Mouse (Mus musculus) embryonic facial prominence, embryonic 10.5 days (tissue): ENCODE results near the gene Clec16a. TPM values are rescaled to one million over a fixed set of nuclear protein-coding genes. Genes with fewer than 3 reads are reported as not detected.

Experiments
- DNase-seq: peaks from one replicate; pipeline ENCODE4 v3.0.0-alpha.2; 2017; ENCODE audit warnings: low spot score
- H3K27ac ChIP-seq: fragments of 300-500 bp; sonication (generic); replicated peaks from 2 replicates; pipeline ENCODE4 v1.5.1; 2016; ENCODE audit warnings: mild to moderate bottlenecking
- H3K27me3 ChIP-seq: fragments of 300-500 bp; sonication (generic); replicated peaks from 2 replicates; pipeline ENCODE4 v1.6.1; 2016; ENCODE audit warnings: low read depth, mild to moderate bottlenecking; ENCODE audit not compliant: poor library complexity, severe bottlenecking
- H3K36me3 ChIP-seq: fragments of 300-500 bp; sonication (generic); replicated peaks from 2 replicates; pipeline ENCODE4 v1.6.1; 2016; ENCODE audit warnings: mild to moderate bottlenecking, moderate library complexity
- H3K4me1 ChIP-seq: fragments of 300-500 bp; sonication (generic); 2 replicates; pipeline ENCODE4 v1.6.1; 2016
- H3K4me3 ChIP-seq: fragments of 300-500 bp; sonication (generic); 2 replicates; pipeline ENCODE4 v1.5.1; 2016; ENCODE audit warnings: mild to moderate bottlenecking, moderate library complexity
- H3K9me3 ChIP-seq: fragments of 300-500 bp; sonication (generic); 2 replicates; pipeline ENCODE4 v1.6.1; 2016; ENCODE audit warnings: mild to moderate bottlenecking
- WGBS: fragments of 180-500 bp; shearing (Covaris S2); methylation state at CpG from one replicate; pipeline ENCODE4 v1.1.7; 2016; 5-methylcytosine and 5-hydroxymethylcytosine counted together
- polyA plus RNA-seq: library from polyadenylated mRNA; unstranded; fragments of >200 nt; fragmentation: Nextera tagmentation; extraction: Ambion mirVana; gene quantifications from 2 replicates; pipeline ENCODE4 v1.2.1, GENCODE M21; 2016

The Clec16a gene
- polyA plus RNA-seq, 1 experiment from 2014 or later: 30.7 TPM

GRCm38 (mm10) chr16:10700160-10700559 is 155.0 kb downstream of the Clec16a start:
- H3K27ac ChIP-seq: no peak overlapping the region
- H3K4me1 ChIP-seq: peaks cover 37% of the 10 kb centered on the region
- no peak overlapping the region for H3K4me3 ChIP-seq
- no peaks in the 10 kb centered on the region for H3K9me3 ChIP-seq
- 30% methylated on average over 2 of the region's 2 CpGs for WGBS
- H3K27me3 ChIP-seq: no peaks in the 10 kb centered on the region
- no peak for DNase-seq
- no peaks in the 10 kb centered on the region for H3K36me3 ChIP-seq

DNA sequence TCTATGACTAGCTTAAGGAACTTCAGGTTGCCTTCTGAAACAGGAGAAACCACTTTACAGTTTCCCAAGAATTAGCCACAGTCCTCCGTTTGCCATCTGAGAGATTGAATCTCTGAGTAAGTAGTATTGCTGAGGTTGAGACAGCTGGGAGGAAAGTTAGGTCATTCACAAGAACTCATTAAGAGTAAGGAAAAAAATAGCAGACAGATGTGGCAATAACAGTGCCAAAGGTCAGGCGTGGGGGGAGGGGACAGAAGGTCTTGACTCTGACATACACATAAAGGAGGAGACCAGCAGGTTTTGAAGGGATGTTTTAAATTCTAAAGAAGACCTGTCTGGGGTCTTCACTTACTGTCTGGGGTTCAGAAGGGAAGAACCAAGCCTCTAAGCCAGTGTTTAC is 157.3 kb downstream of the Clec16a start:
- H3K9me3 ChIP-seq: no peaks in the 10 kb centered on the region
- H3K4me3 ChIP-seq: no peak overlapping the region
- no peak overlapping the region for H3K27ac ChIP-seq
- H3K4me1 ChIP-seq: peaks cover 36% of the 10 kb centered on the region
- H3K36me3 ChIP-seq: no peaks in the 10 kb centered on the region
- 56% methylated on average over 2 of the region's 2 CpGs for WGBS
- DNase-seq: peak; percentile 36
- no peaks in the 10 kb centered on the region for H3K27me3 ChIP-seq

- no peak overlapping the region for H3K4me3 ChIP-seq
- H3K27ac ChIP-seq: no peak overlapping the region
- H3K36me3 ChIP-seq: no peaks in the 10 kb centered on the region
- H3K27me3 ChIP-seq: no peaks in the 10 kb centered on the region
- no peaks in the 10 kb centered on the region for H3K9me3 ChIP-seq
- no peak for DNase-seq
- WGBS: 88% methylated on average over 4 of the region's 4 CpGs
- H3K4me1 ChIP-seq: peaks cover 29% of the 10 kb centered on the region
Measured at GRCm38 (mm10) chr16:10703932-10704331, 158.8 kb downstream of the Clec16a start.

GRCm38 (mm10) chr16:10705396-10705795 is 160.3 kb downstream of the Clec16a start:
- Histone ChIP-seq H3K36me3 (no peaks in the 10 kb centered on the region), H3K4me3 (no peak overlapping the region), H3K27me3 (no peaks in the 10 kb centered on the region), H3K9me3 (no peaks in the 10 kb centered on the region), H3K27ac (no peak overlapping the region), H3K4me1 (peaks cover 23% of the 10 kb centered on the region)
- DNase-seq: no peak
- 74% methylated on average over 1 of the region's 1 CpGs for WGBS

GRCm38 (mm10) chr16:10711524-10711923 is 166.4 kb downstream of the Clec16a start:
- no peak overlapping the region for H3K4me3 ChIP-seq
- H3K9me3 ChIP-seq: no peaks in the 10 kb centered on the region
- WGBS: 71% methylated on average over 1 of the region's 1 CpGs
- H3K27ac ChIP-seq: no peak overlapping the region
- DNase-seq: no peak
- no peaks in the 10 kb centered on the region for H3K27me3 ChIP-seq
- H3K4me1 ChIP-seq: peaks cover 13% of the 10 kb centered on the region
- H3K36me3 ChIP-seq: no peaks in the 10 kb centered on the region

DNA sequence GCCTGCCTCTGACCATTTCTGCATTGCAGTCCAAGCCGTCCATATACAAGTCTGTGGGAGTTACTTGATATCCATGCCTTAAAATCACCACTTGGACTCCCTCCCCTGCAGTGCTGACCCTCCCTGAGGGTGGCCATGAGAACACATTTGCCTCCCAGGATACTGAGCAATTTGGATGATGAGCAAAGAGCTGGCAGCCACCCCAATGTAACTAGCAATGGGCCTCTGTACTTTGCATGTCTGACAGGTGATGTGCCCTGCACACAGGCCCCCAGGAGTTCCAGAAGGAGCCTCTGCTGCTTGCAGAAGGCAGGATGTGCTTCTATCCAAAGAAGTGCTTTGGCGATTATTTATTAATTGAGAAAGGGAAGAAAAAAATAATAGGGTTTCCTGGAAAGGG is 167.9 kb downstream of the Clec16a start:
- no peaks in the 10 kb centered on the region for H3K36me3 ChIP-seq
- H3K27ac ChIP-seq: no peak overlapping the region
- no peaks in the 10 kb centered on the region for H3K27me3 ChIP-seq
- H3K4me3 ChIP-seq: no peak overlapping the region
- H3K9me3 ChIP-seq: no peaks in the 10 kb centered on the region
- no peak for DNase-seq
- peaks cover 13% of the 10 kb centered on the region for H3K4me1 ChIP-seq
- WGBS: 59% methylated on average over 2 of the region's 2 CpGs

- 64% methylated on average over 7 of the region's 7 CpGs for WGBS
- no peaks in the 10 kb centered on the region for H3K27me3 ChIP-seq
- H3K4me1 ChIP-seq: peaks cover 13% of the 10 kb centered on the region
- H3K36me3 ChIP-seq: no peaks in the 10 kb centered on the region
- H3K9me3 ChIP-seq: no peaks in the 10 kb centered on the region
- no peak overlapping the region for H3K4me3 ChIP-seq
- H3K27ac ChIP-seq: peak overlapping the region; percentile 40
- DNase-seq: peak; percentile 40
Measured at GRCm38 (mm10) chr16:10713441-10714239, 168.5 kb downstream of the Clec16a start.

- DNase-seq: no peak
- 88% methylated on average over 5 of the region's 5 CpGs for WGBS
- H3K4me3 ChIP-seq: no peak overlapping the region
- no peaks in the 10 kb centered on the region for H3K9me3 ChIP-seq
- H3K4me1 ChIP-seq: peaks cover 13% of the 10 kb centered on the region
- H3K27me3 ChIP-seq: no peaks in the 10 kb centered on the region
- no peak overlapping the region for H3K27ac ChIP-seq
- no peaks in the 10 kb centered on the region for H3K36me3 ChIP-seq
Measured at GRCm38 (mm10) chr16:10715211-10715610, 170.1 kb downstream of the Clec16a start.

DNA sequence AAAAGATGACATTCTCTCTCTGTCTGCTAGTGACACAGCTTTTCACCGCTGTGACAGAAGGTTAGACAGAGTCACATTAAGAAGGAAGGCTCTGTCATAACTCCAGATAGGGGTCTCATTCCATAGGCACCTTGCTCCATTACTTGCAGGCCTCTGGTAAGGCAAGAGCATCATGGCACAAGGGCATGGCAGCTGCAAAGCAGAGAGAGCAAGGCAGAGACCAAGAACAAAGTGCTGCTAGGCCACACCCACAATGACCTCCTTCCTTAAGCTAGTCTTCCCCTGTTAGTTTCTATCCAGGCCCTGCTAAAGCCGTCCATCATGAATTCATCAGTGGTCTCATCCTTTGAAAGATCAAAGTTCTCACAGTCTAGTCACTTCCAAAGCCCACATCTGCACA is 170.5 kb downstream of the Clec16a start:
- peaks cover 13% of the 10 kb centered on the region for H3K4me1 ChIP-seq
- no peaks in the 10 kb centered on the region for H3K27me3 ChIP-seq
- 77% methylated on average over 2 of the region's 2 CpGs for WGBS
- no peak overlapping the region for H3K4me3 ChIP-seq
- no peak overlapping the region for H3K27ac ChIP-seq
- DNase-seq: no peak
- no peaks in the 10 kb centered on the region for H3K36me3 ChIP-seq
- no peaks in the 10 kb centered on the region for H3K9me3 ChIP-seq

- Histone ChIP-seq H3K4me1 (peaks cover 13% of the 10 kb centered on the region), H3K36me3 (no peaks in the 10 kb centered on the region), H3K4me3 (no peak overlapping the region), H3K9me3 (no peaks in the 10 kb centered on the region), H3K27ac (no peak overlapping the region), H3K27me3 (no peaks in the 10 kb centered on the region)
- DNase-seq: no peak
- 93% methylated on average over 2 of the region's 2 CpGs for WGBS
Measured at GRCm38 (mm10) chr16:10716696-10717095, 171.6 kb downstream of the Clec16a start.

DNA sequence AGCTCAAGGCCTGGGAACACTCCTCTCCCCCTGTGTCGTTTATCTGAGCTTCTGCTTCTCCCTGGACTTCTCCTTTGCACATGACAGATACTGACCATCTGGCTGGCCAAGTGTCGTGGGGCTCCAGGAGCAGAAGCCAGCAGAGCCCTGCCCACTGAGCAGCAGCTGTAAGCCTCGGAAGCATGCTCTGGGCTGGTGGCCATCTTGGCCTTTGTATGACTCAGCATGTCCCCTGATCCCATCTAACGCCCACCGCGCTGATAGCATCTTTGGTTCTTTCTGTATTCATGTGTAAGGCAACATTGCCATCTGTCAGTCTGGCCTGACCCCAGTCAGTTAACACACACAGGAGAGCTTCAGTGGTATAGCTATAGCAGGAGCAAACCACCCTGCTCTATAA is 174.8 kb downstream of the Clec16a start:
- no peak overlapping the region for H3K4me3 ChIP-seq
- H3K9me3 ChIP-seq: no peaks in the 10 kb centered on the region
- 0 out of 2 replicates have a peak, but pooled peaks cover 9% of the 10 kb centered on the region for H3K4me1 ChIP-seq
- DNase-seq: no peak
- no peaks in the 10 kb centered on the region for H3K36me3 ChIP-seq
- no peaks in the 10 kb centered on the region for H3K27me3 ChIP-seq
- 81% methylated on average over 6 of the region's 6 CpGs for WGBS
- H3K27ac ChIP-seq: peak overlapping the region; percentile 63

- Histone ChIP-seq H3K4me3 (no peak overlapping the region), H3K36me3 (no peaks in the 10 kb centered on the region), H3K4me1 (0 out of 2 replicates have a peak, but pooled peaks cover 9% of the 10 kb centered on the region), H3K27ac (no peak overlapping the region), H3K27me3 (no peaks in the 10 kb centered on the region), H3K9me3 (no peaks in the 10 kb centered on the region)
- no peak for DNase-seq
- WGBS: 48% methylated on average over 1 of the region's 1 CpGs
Measured at GRCm38 (mm10) chr16:10722882-10723544, 177.9 kb downstream of the Clec16a start.
